Comparison of ENCODE assay signal across 8 mouse cellular contexts in the genomic region with DNA sequence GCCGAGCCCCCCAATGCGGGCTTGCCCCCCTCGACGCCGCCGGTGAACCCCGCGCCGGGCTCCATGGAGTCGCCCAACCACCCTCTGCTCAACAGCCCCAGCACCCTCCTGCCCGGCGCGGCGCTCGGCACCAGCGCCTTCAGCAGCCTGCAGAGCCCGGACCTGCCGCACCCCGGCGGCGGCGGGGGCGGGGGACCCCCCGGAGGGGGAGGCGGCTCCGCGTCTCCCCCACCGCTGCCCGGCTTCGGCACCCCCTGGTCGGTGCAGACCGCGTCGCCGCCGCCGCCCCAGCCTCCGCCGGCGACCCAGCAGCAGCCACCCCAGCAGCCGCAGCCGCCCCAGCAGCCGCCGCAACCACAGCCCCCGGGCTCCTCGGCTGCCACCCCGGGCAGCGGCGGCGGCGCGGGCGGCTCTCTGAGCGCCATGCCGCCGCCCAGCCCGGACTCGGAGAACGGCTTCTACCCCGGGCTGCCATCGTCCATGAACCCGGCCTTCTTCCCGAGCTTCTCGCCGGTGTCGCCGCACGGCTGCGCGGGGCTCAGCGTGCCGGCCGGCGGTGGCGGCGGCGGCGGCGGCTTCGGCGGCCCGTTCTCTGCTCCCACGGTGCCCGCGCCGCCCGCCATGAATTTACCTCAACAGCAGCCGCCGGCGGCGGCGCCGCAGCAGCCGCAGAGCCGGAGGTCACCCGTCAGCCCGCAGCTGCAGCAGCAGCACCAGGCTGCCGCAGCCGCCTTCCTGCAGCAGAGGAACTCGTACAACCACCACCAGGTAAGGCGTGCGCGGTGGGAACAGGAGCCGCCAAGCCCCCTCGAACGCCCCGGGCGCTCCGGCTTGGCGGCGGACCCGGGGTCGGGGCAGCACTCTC. TPM values are rescaled to one million over a fixed set of nuclear protein-coding genes. Genes with fewer than 3 reads are reported as not detected.
DNase-seq lines count a peak whose midpoint lies in the region; ATAC-seq and TF ChIP-seq lines count a peak whose summit lies in the region.

No protein-coding gene starts in this region.

- peaks cover 20% of the 10 kb centered on the region for H3K79me2 ChIP-seq in myocyte (ENCODE audit: control insufficient read depth, insufficient read depth)

- peak overlapping the region; percentile 99 for H3K27ac ChIP-seq in intestine, embryonic 16.5 days (ENCODE audit: low read length)
- peak overlapping the region; percentile 92 for H3K27ac ChIP-seq in limb, embryonic 14.5 days (replicated peaks; ENCODE audit: low read depth, low read length)

- H3K4me2 ChIP-seq in intestine, embryonic 16.5 days (ENCODE audit: low read depth, low read length): peak overlapping the region; percentile 73
- H3K4me2 ChIP-seq in limb, embryonic 14.5 days (replicated peaks; ENCODE audit: low read depth, low read length, severe bottlenecking): peak overlapping the region; percentile 94
- H3K4me2 ChIP-seq in myocyte (ENCODE audit: low read depth): peak overlapping the region; percentile 66

- peak overlapping the region; percentile 76 for H3K4me3 ChIP-seq in intestine, embryonic 16.5 days (ENCODE audit: low read length)
- peak overlapping the region; percentile 88 for H3K4me3 ChIP-seq in limb, embryonic 14.5 days (replicated peaks; ENCODE audit: low read length)
- H3K4me3 ChIP-seq in myocyte: peak overlapping the region; percentile 43

- no peaks in the 10 kb centered on the region for H3K36me3 ChIP-seq in intestine, embryonic 16.5 days (ENCODE audit: control insufficient read depth, insufficient read depth, low read length)
- peaks cover 2% of the 10 kb centered on the region; the same call in 1 of the 2 replicates for H3K36me3 ChIP-seq in limb, embryonic 14.5 days (ENCODE audit: control insufficient read depth, insufficient read depth, low read length)
- no peaks in the 10 kb centered on the region for H3K36me3 ChIP-seq in myocyte (ENCODE audit: control insufficient read depth, insufficient read depth)

- peak; percentile 71 for DNase-seq in kidney, adult 18-20 months
- DNase-seq in kidney, adult 11 months: no peak
- peak; percentile 73 to 74 for DNase-seq in cerebellum, postnatal 25 days
- peak; percentile 19 for DNase-seq in gastrocnemius, postnatal 25 days
- no peak for DNase-seq in limb, embryonic 14.5 days (ENCODE audit: low spot score)
- DNase-seq in spleen, postnatal 4 days (ENCODE audit: low spot score in 2 of 2): peak; percentile 27 to 75

- no peaks in the 10 kb centered on the region for H3K9me3 ChIP-seq in intestine, embryonic 16.5 days (ENCODE audit: control insufficient read depth, low read length)
- H3K9me3 ChIP-seq in limb, embryonic 14.5 days (ENCODE audit: control insufficient read depth, low read length): no peaks in the 10 kb centered on the region

- H3K9ac ChIP-seq in intestine, embryonic 16.5 days (ENCODE audit: low read depth, low read length): peak overlapping the region; percentile 94
- peak overlapping the region; percentile 81 for H3K9ac ChIP-seq in limb, embryonic 14.5 days (ENCODE audit: low read depth, low read length, severe bottlenecking)

- H3K27me3 ChIP-seq in intestine, embryonic 16.5 days (replicated peaks; ENCODE audit: control insufficient read depth, insufficient read depth, low read length): no peaks in the 10 kb centered on the region; the same call in 1 of the 2 replicates
- H3K27me3 ChIP-seq in limb, embryonic 14.5 days (ENCODE audit: control insufficient read depth, insufficient read depth, low read length): 0 out of 2 replicates have a peak, but pooled peaks cover 3% of the 10 kb centered on the region
- H3K27me3 ChIP-seq in myocyte (ENCODE audit: control insufficient read depth, insufficient read depth, insufficient read length): no peaks in the 10 kb centered on the region

- peak; percentile 41 for ATAC-seq in intestine, embryonic 16.5 days
- ATAC-seq in limb, embryonic 14.5 days (ENCODE audit: low FRiP score, low read depth): 0 out of 2 replicates have a peak, but pooled peaks have one; percentile 10

- WGBS in intestine, embryonic 16.5 days: under 1% methylated on average over 98 of the region's 113 CpGs
- under 1% methylated on average over 61 of the region's 113 CpGs for WGBS in limb, embryonic 14.5 days

- no peak for TF ChIP-seq POLR2A in limb, embryonic 14.5 days (IDR thresholded peaks at IDR 0.05; ENCODE audit: borderline replicate concordance, extremely low read depth, insufficient read depth, insufficient read length)
- TF ChIP-seq POLR2A in myocyte (IDR thresholded peaks at IDR 0.05; ENCODE audit: insufficient read length, low read depth): peak; percentile 7

- H3K4me1 ChIP-seq in intestine, embryonic 16.5 days (ENCODE audit: control insufficient read depth, insufficient read depth, low read length): peaks cover 5% of the 10 kb centered on the region; the same call in 1 of the 2 replicates
- H3K4me1 ChIP-seq in limb, embryonic 14.5 days (ENCODE audit: control insufficient read depth, insufficient read depth, low read length): peaks cover 9% of the 10 kb centered on the region; the same call in 1 of the 2 replicates

- H3ac ChIP-seq in myocyte (ENCODE audit: control insufficient read depth, insufficient read length): peak overlapping the region; percentile 98

TF ChIP-seq in myocyte, 11 proteins besides CTCF, POLR2A, EP300 and RAD21:
- TF ChIP-seq TCF12 (IDR thresholded peaks at IDR 0.05; ENCODE audit: insufficient read depth, poor library complexity, severe bottlenecking) (no peak), MAX (IDR thresholded peaks at IDR 0.05; ENCODE audit: low read depth) (no peak), USF1 (IDR thresholded peaks at IDR 0.05; ENCODE audit: low read depth) (no peak), MYOD1 (IDR thresholded peaks at IDR 0.05; ENCODE audit: control insufficient read depth in 1 of 3, insufficient read length in 2 of 3, low read depth in 2 of 3) (no peak), TCF3 (IDR thresholded peaks at IDR 0.05; ENCODE audit: insufficient read length, low read depth) (no peak), CEBPB (IDR thresholded peaks at IDR 0.05; ENCODE audit: insufficient read depth, poor library complexity, severe bottlenecking) (no peak)
TF ChIP-seq in myocyte: peak in this region for 0.

RNA-seq across cellular contexts. Expression of a gene that starts 1.6 kb away (rescaled TPM):
- 1 to 10 TPM; 7.1 to 8.0 TPM for total RNA-seq in gastrocnemius, postnatal 25 days (2021)
- 1.4 and 2.2 TPM in 2 replicates for polyA plus RNA-seq in intestine, embryonic 16.5 days (2015; fragmentation: Nextera tagmentation; extraction: Ambion mirVana)
- polyA plus RNA-seq in limb, embryonic 14.5 days (2012; rRNA removed): 5.7 and 7.5 TPM in 2 replicates
- 4.5 TPM in 2 replicates for polyA plus RNA-seq in limb, embryonic 14.5 days (2014; fragmentation: Nextera tagmentation; extraction: Ambion mirVana)
- polyA plus RNA-seq in myocyte (2012; fragmentation: generic; extraction: Trizol): 3.4 TPM

Comparison
In these comparisons a context has a peak if more than half of its experiments do, and no peak if none do; other contexts are left out.
1. DNase-seq: peak in kidney, adult 18-20 months (single experiment), cerebellum, postnatal 25 days (2 of 2), gastrocnemius, postnatal 25 days (single experiment) and spleen, postnatal 4 days (2 of 2); none in kidney, adult 11 months (single experiment) and limb, embryonic 14.5 days (single experiment).
2. Peak in every context shown above with its lines, with median percentiles within 50 percentile points of each other: H3K4me2 ChIP-seq and H3K4me3 ChIP-seq.